Mouse (Mus musculus) forebrain, embryonic 11.5 days (tissue): ENCODE measurements around the gene Tmem132d. TPM values are rescaled to one million over a fixed set of nuclear protein-coding genes. Genes with fewer than 3 reads are reported as not detected.

Source experiments
- ATAC-seq: fragments of 200-750 bp; cut with Nextera tagmentation; replicated peaks from 2 replicates; pipeline ENCODE4 v1.8.0; 2017; ENCODE audit warnings: moderate TSS enrichment; ENCODE audit not compliant: low FRiP score
- DNase-seq: peaks from one replicate; pipeline ENCODE4 v3.0.0-alpha.2; 2017; ENCODE audit warnings: low spot score
- H3K27ac ChIP-seq: fragments of 300-500 bp; sonication (generic); 2 replicates; pipeline ENCODE4 v1.5.1; 2014; ENCODE audit warnings: low read depth, low read length
- H3K27me3 ChIP-seq: fragments of 300-500 bp; sonication (generic); 2 replicates; pipeline ENCODE4 v1.6.1; 2014; ENCODE audit warnings: mild to moderate bottlenecking, low read length, mixed read lengths; ENCODE audit not compliant: control insufficient read depth, insufficient read depth
- H3K36me3 ChIP-seq: fragments of 300-500 bp; sonication (generic); 2 replicates; pipeline ENCODE4 v1.6.1; 2014; ENCODE audit warnings: mild to moderate bottlenecking, low read length, moderate library complexity, mixed read lengths; ENCODE audit not compliant: control insufficient read depth, insufficient read depth
- H3K4me1 ChIP-seq: fragments of 300-500 bp; sonication (generic); replicated peaks from 2 replicates; pipeline ENCODE4 v1.6.1; 2014; ENCODE audit warnings: low read length, mixed read lengths; ENCODE audit not compliant: control insufficient read depth, insufficient read depth
- H3K4me2 ChIP-seq: fragments of 300-500 bp; sonication (generic); 2 replicates; pipeline ENCODE4 v1.6.1; 2014; ENCODE audit warnings: low read depth, mild to moderate bottlenecking, low read length, moderate library complexity, mixed read lengths; ENCODE audit not compliant: severe bottlenecking
- H3K4me3 ChIP-seq: fragments of 300-500 bp; sonication (generic); 2 replicates; pipeline ENCODE4 v1.5.1; 2014; ENCODE audit warnings: low read depth, low read length
- H3K9ac ChIP-seq: fragments of 300-500 bp; sonication (generic); 2 replicates; pipeline ENCODE4 v1.6.1; 2014; ENCODE audit warnings: low read length
- H3K9me3 ChIP-seq: fragments of 300-500 bp; sonication (generic); 2 replicates; pipeline ENCODE4 v1.6.1; 2016; ENCODE audit warnings: low read length, mixed read lengths; ENCODE audit not compliant: control insufficient read depth
- WGBS: fragments of 180-500 bp; shearing (Covaris S2); extraction: QIAGEN DNeasy Blood & Tissue Kit; methylation state at CpG from one replicate; pipeline ENCODE4 v1.1.7; 2014; 5-methylcytosine and 5-hydroxymethylcytosine counted together
- polyA plus RNA-seq: library from polyadenylated mRNA; unstranded; fragments of >200 nt; fragmentation: Nextera tagmentation; extraction: Ambion mirVana; gene quantifications from 2 replicates; pipeline ENCODE4 v1.2.1, GENCODE M21; 2014

The Tmem132d gene
- polyA plus RNA-seq, 1 experiment from 2014 or later, result 0.56 TPM

GRCm38 (mm10) chr5:127831791-127832190 lies 601.1 kb downstream of the Tmem132d start:
- Histone ChIP-seq H3K27ac (no peak overlapping the region), H3K4me3 (no peak overlapping the region), H3K9me3 (no peaks in the 10 kb centered on the region), H3K36me3 (no peaks in the 10 kb centered on the region), H3K27me3 (no peaks in the 10 kb centered on the region), H3K4me2 (no peak overlapping the region), H3K4me1 (no peaks in the 10 kb centered on the region), H3K9ac (no peak overlapping the region)
- DNase-seq, result no peak
- ATAC-seq, result no peak
- WGBS, result 97% methylated on average over 2 of the region's 2 CpGs

GRCm38 (mm10) chr5:127830831-127831230 lies 602.0 kb downstream of the Tmem132d start:
- Histone ChIP-seq H3K27ac (no peak overlapping the region), H3K9ac (no peak overlapping the region), H3K9me3 (no peaks in the 10 kb centered on the region), H3K27me3 (no peaks in the 10 kb centered on the region), H3K4me3 (no peak overlapping the region), H3K4me2 (no peak overlapping the region), H3K36me3 (no peaks in the 10 kb centered on the region), H3K4me1 (no peaks in the 10 kb centered on the region)
- no peak for DNase-seq
- no peak for ATAC-seq
- WGBS, result 79% methylated on average over 1 of the region's 1 CpGs

GRCm38 (mm10) chr5:127828756-127829155 lies 604.1 kb downstream of the Tmem132d start:
- Histone ChIP-seq H3K36me3 (no peaks in the 10 kb centered on the region), H3K9me3 (no peaks in the 10 kb centered on the region), H3K27me3 (no peaks in the 10 kb centered on the region), H3K27ac (no peak overlapping the region), H3K4me2 (no peak overlapping the region), H3K9ac (no peak overlapping the region), H3K4me1 (no peaks in the 10 kb centered on the region), H3K4me3 (no peak overlapping the region)
- DNase-seq (no peak), ATAC-seq (no peak)
- WGBS, result 86% methylated on average over 6 of the region's 6 CpGs

- Histone ChIP-seq H3K27ac (no peak overlapping the region), H3K27me3 (no peaks in the 10 kb centered on the region), H3K36me3 (no peaks in the 10 kb centered on the region), H3K4me3 (no peak overlapping the region), H3K9ac (no peak overlapping the region), H3K4me1 (no peaks in the 10 kb centered on the region), H3K9me3 (no peaks in the 10 kb centered on the region), H3K4me2 (no peak overlapping the region)
- ATAC-seq (no peak), DNase-seq (no peak)
- 25% methylated on average over 1 of the region's 1 CpGs for WGBS
Observed at GRCm38 (mm10) chr5:127821960-127822359, 610.9 kb downstream of the Tmem132d start.

- Histone ChIP-seq H3K27me3 (no peaks in the 10 kb centered on the region), H3K4me1 (no peaks in the 10 kb centered on the region), H3K4me2 (no peak overlapping the region), H3K4me3 (no peak overlapping the region), H3K9ac (no peak overlapping the region), H3K9me3 (no peaks in the 10 kb centered on the region), H3K36me3 (no peaks in the 10 kb centered on the region), H3K27ac (no peak overlapping the region)
- WGBS, result 86% methylated on average over 8 of the region's 8 CpGs
- DNase-seq (no peak), ATAC-seq (no peak)
Observed at GRCm38 (mm10) chr5:127815292-127815691, 617.6 kb downstream of the Tmem132d start.

GRCm38 (mm10) chr5:127807419-127807818 lies 625.5 kb downstream of the Tmem132d start:
- ATAC-seq, result no peak
- Histone ChIP-seq H3K9me3 (no peaks in the 10 kb centered on the region), H3K4me1 (no peaks in the 10 kb centered on the region), H3K4me3 (no peak overlapping the region), H3K27ac (no peak overlapping the region), H3K36me3 (no peaks in the 10 kb centered on the region), H3K27me3 (no peaks in the 10 kb centered on the region), H3K4me2 (no peak overlapping the region), H3K9ac (no peak overlapping the region)
- no peak for DNase-seq
- WGBS, result 92% methylated on average over 3 of the region's 3 CpGs

GRCm38 (mm10) chr5:127806850-127807249 lies 626.0 kb downstream of the Tmem132d start:
- DNase-seq (no peak), ATAC-seq (no peak)
- Histone ChIP-seq H3K4me1 (no peaks in the 10 kb centered on the region), H3K9me3 (no peaks in the 10 kb centered on the region), H3K36me3 (no peaks in the 10 kb centered on the region), H3K9ac (no peak overlapping the region), H3K4me3 (no peak overlapping the region), H3K27ac (no peak overlapping the region), H3K4me2 (no peak overlapping the region), H3K27me3 (no peaks in the 10 kb centered on the region)
- 91% methylated on average over 12 of the region's 12 CpGs for WGBS

GRCm38 (mm10) chr5:127800907-127801306 lies 632.0 kb downstream of the Tmem132d start:
- no peak overlapping the region for H3K27ac ChIP-seq
- no peaks in the 10 kb centered on the region for H3K4me1 ChIP-seq
- no peaks in the 10 kb centered on the region for H3K36me3 ChIP-seq
- no peak overlapping the region for H3K4me2 ChIP-seq
- no peaks in the 10 kb centered on the region for H3K9me3 ChIP-seq
- no peak for DNase-seq
- no peak overlapping the region for H3K9ac ChIP-seq
- no peak overlapping the region for H3K4me3 ChIP-seq
- 61% methylated on average over 4 of the region's 4 CpGs for WGBS
- H3K27me3 ChIP-seq, result no peaks in the 10 kb centered on the region
- no peak for ATAC-seq

GRCm38 (mm10) chr5:127781221-127781620 lies 651.7 kb downstream of the Tmem132d start:
- Histone ChIP-seq H3K36me3 (no peaks in the 10 kb centered on the region), H3K27ac (no peak overlapping the region), H3K9me3 (no peaks in the 10 kb centered on the region), H3K4me1 (no peaks in the 10 kb centered on the region), H3K9ac (no peak overlapping the region), H3K27me3 (no peaks in the 10 kb centered on the region), H3K4me3 (no peak overlapping the region), H3K4me2 (no peak overlapping the region)
- ATAC-seq (no peak), DNase-seq (no peak)
- 78% methylated on average over 5 of the region's 5 CpGs for WGBS
